Mouse (Mus musculus) adrenal gland, adult 2 months (tissue): Measurements from ENCODE around the gene Olfr1404. TPM values are rescaled to one million over a fixed set of nuclear protein-coding genes. Genes with fewer than 3 reads are reported as not detected.
"Not testable (repeated sequence)": the region's sequence is repeated elsewhere in the genome, so short reads cannot be mapped to it uniquely, and the experiment has no call there.

Source experiments
- DNase-seq: peaks from one replicate; pipeline ENCODE4 v3.0.0; 2021
- long read RNA-seq: library from polyadenylated mRNA; stranded (forward); transcript quantifications from one replicate; pipeline ENCODE4 v2.0.0, GENCODE M21; 2021
- polyA plus RNA-seq: library from polyadenylated mRNA; depleted of rRNA; stranded (reverse); fragments of >200 nt; gene quantifications from 2 replicates; pipeline ENCODE4 v1.2.3, GENCODE M21; 2012; rRNA removed
- total RNA-seq, 2 experiments: library from RNA; stranded (reverse); gene quantifications; 2 replicates each; pipeline ENCODE4 v1.2.3; 2021

Gene Olfr1404
- total RNA-seq (not detected), polyA plus RNA-seq (not detected in 2 replicates)
- long read RNA-seq, result 0 reads

GRCm38 (mm10) chr1:173212092-173212491 is at the start of gene Olfr1404:
Gene Olfr1404 (plus strand): TSS chr1:173212392.
- no peak for DNase-seq

GRCm38 (mm10) chr1:173174154-173174842 is 37.9 kb upstream of the Olfr1404 start:
- no peak for DNase-seq

- no peak for DNase-seq
These were observed 21.7 kb upstream of the Olfr1404 start, which contains the start of gene Olfr1406 for GRCm38 (mm10) chr1:173190540-173190939. Gene Olfr1406 (minus strand): TSS chr1:173190640.

GRCm38 (mm10) chr1:173192059-173192458 is 20.1 kb upstream of the Olfr1404 start:
- DNase-seq, result no peak

GRCm38 (mm10) chr1:173196359-173196758 is 15.8 kb upstream of the Olfr1404 start:
- no peak for DNase-seq

GRCm38 (mm10) chr1:173197508-173197907 is 14.7 kb upstream of the Olfr1404 start, which contains the start of gene Olfr218:
Gene Olfr218 (plus strand): TSS chr1:173197808.
- no peak for DNase-seq

GRCm38 (mm10) chr1:173216481-173216880 is 4.3 kb downstream of the Olfr1404 start:
- DNase-seq, result no peak

GRCm38 (mm10) chr1:173227081-173227480 is 14.9 kb downstream of the Olfr1404 start, which contains the start of gene Fcer1a:
Gene Fcer1a (minus strand): TSS chr1:173227214.
- no peak for DNase-seq

- DNase-seq, result not testable (repeated sequence)
These were observed 24.8 kb downstream of the Olfr1404 start for GRCm38 (mm10) chr1:173237004-173237403.

- DNase-seq, result no peak
These were observed 37.7 kb downstream of the Olfr1404 start for GRCm38 (mm10) chr1:173249888-173250287.

GRCm38 (mm10) chr1:173265701-173266100 is 53.5 kb downstream of the Olfr1404 start, which contains the start of gene Olfr418:
Gene Olfr418 (plus strand): TSS chr1:173266001.
- no peak for DNase-seq

Other genes starting within 250 kb of the Olfr1404 start
- gene Olfr1408, start 75.0 kb upstream of the Olfr1404 start, total RNA-seq, result not detected
- not detected in 2 replicates for gene Olfr1408, start 75.0 kb upstream of the Olfr1404 start, polyA plus RNA-seq
- gene Olfr1406, start 21.8 kb upstream of the Olfr1404 start, total RNA-seq, result not detected
- not detected in 2 replicates for gene Olfr1406, start 21.8 kb upstream of the Olfr1404 start, polyA plus RNA-seq
- gene Olfr218, start 14.6 kb upstream of the Olfr1404 start, total RNA-seq, result not detected
- not detected in 2 replicates for gene Olfr218, start 14.6 kb upstream of the Olfr1404 start, polyA plus RNA-seq
- gene Fcer1a, start 14.8 kb downstream of the Olfr1404 start, total RNA-seq, result not detected
- not detected in 2 replicates for gene Fcer1a, start 14.8 kb downstream of the Olfr1404 start, polyA plus RNA-seq
- not detected for gene Olfr418, start 53.6 kb downstream of the Olfr1404 start, total RNA-seq
- gene Olfr418, start 53.6 kb downstream of the Olfr1404 start, polyA plus RNA-seq, result not detected in 2 replicates
- gene Mptx2, start 65.4 kb downstream of the Olfr1404 start, total RNA-seq, result not detected
- gene Mptx2, start 65.4 kb downstream of the Olfr1404 start, polyA plus RNA-seq, result not detected in 2 replicates
- gene Ackr1, start 121.4 kb downstream of the Olfr1404 start, total RNA-seq, result 1 to 10 TPM; 1.1 to 2.0 TPM
- 2.1 and 4.5 TPM in 2 replicates for gene Ackr1, start 121.4 kb downstream of the Olfr1404 start, polyA plus RNA-seq
- gene Aim2, start 138.5 kb downstream of the Olfr1404 start, total RNA-seq, result under 1 TPM; 0.55 to 0.78 TPM
- 0.15 and 0.20 TPM in 2 replicates for gene Aim2, start 138.5 kb downstream of the Olfr1404 start, polyA plus RNA-seq
- 1 to 10 TPM; 3.9 to 6.1 TPM for gene Cadm3, start 155.3 kb downstream of the Olfr1404 start, total RNA-seq
- 6.8 and 9.3 TPM in 2 replicates for gene Cadm3, start 155.3 kb downstream of the Olfr1404 start, polyA plus RNA-seq